Mouse (Mus musculus): ENCODE results near the gene Pthlh. TPM values are rescaled to one million over a fixed set of nuclear protein-coding genes. Genes with fewer than 3 reads are reported as not detected.
"Not testable (repeated sequence)": the region's sequence is repeated elsewhere in the genome, so short reads cannot be mapped to it uniquely, and the experiment has no call there.

Pthlh gene
- polyA plus RNA-seq (2015; fragmentation: Nextera tagmentation; extraction: Ambion mirVana): 0.43 and 0.65 TPM in 2 replicates

- H3K4me1 ChIP-seq (replicated peaks; ENCODE audit: control insufficient read depth, insufficient read depth, low read length): no peaks in the 10 kb centered on the region; the same call in 1 of the 2 replicates
- H3K9me3 ChIP-seq (ENCODE audit: control insufficient read depth): no peaks in the 10 kb centered on the region
- ATAC-seq: peak; percentile 84
- H3K36me3 ChIP-seq (ENCODE audit: control insufficient read depth, insufficient read depth): no peaks in the 10 kb centered on the region
- peak within 1 kb of the TSS; percentile 76 for H3K4me2 ChIP-seq (replicated peaks; ENCODE audit: low read depth)
- under 1% methylated on average over 68 of the region's 68 CpGs for WGBS
- peak within 1 kb of the TSS; percentile 46 for H3K4me3 ChIP-seq (ENCODE audit: low read depth, low read length)
- H3K27ac ChIP-seq (ENCODE audit: low read depth, low read length): no peak within 1 kb of the TSS
- H3K9ac ChIP-seq (ENCODE audit: low read depth, low read length): no peak within 1 kb of the TSS; the same call in 1 of the 2 replicates
- peaks cover 56% of the 10 kb centered on the region for H3K27me3 ChIP-seq (replicated peaks; ENCODE audit: control insufficient read depth, insufficient read depth, low read length)
- peak; percentile 70 for TF ChIP-seq CTCF (IDR thresholded peaks at IDR 0.05; ENCODE audit: low read depth)
These were observed at the start of gene Pthlh for GRCm38 (mm10) chr6:147263587-147264565. TSS of gene Pthlh (minus strand) at chr6:147264183.

DNA sequence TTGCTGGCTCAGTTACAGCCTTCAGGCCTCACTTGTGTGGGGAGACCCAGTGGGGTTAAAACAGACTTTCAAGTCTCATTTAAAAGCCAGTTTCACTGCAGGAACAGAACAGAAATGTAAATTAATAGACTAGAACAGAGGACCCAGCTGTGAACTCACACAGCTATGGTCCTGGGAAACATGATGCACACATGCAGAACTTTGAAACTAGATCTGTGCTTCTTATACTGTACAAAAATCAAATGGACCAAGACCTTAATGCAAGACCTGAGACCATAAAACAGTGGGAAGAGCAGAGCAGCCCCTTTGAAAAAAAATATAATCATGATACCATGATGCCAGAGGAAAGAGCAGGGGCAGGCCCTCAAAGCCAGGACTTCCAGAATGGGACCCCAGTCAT lies 49.3 kb upstream of the Pthlh start:
- Histone ChIP-seq H3K4me3 (ENCODE audit: low read depth, low read length) (no peak overlapping the region), H3K4me1 (replicated peaks; ENCODE audit: control insufficient read depth, insufficient read depth, low read length) (no peaks in the 10 kb centered on the region), H3K36me3 (ENCODE audit: control insufficient read depth, insufficient read depth) (no peaks in the 10 kb centered on the region), H3K9ac (ENCODE audit: low read depth, low read length) (no peak overlapping the region), H3K4me2 (replicated peaks; ENCODE audit: low read depth) (no peak overlapping the region), H3K9me3 (ENCODE audit: control insufficient read depth) (no peaks in the 10 kb centered on the region), H3K27me3 (replicated peaks; ENCODE audit: control insufficient read depth, insufficient read depth, low read length) (no peaks in the 10 kb centered on the region), H3K27ac (ENCODE audit: low read depth, low read length) (no peak overlapping the region)
- ATAC-seq: no peak
- no peak for TF ChIP-seq CTCF (IDR thresholded peaks at IDR 0.05; ENCODE audit: low read depth)

DNA sequence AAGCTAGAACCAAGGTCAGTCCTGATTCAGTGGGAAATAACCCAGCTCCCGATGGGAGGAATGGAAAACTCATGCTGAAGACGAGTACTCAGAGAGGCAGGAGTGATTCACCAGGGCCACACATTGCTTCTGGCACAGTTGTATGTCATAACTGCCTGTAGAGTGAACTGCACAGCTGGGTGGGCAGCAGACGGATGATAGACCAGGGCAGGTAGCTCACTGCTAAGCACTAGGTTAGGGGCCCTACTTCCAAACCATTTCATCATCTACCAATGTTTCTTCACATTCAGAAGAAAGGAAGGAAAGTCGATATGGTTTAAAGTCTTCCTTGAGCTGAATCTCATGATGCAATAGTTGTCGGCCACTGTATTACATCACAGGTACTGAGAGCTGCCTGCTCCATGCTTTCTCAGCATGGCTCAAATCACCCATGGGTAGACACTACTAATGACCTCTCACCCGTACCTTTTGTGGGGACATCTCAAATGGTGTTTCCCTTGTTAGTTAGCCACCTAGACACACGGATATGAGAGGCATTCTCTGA lies 46.5 kb upstream of the Pthlh start:
- no peak overlapping the region for H3K4me2 ChIP-seq (replicated peaks; ENCODE audit: low read depth)
- H3K9ac ChIP-seq (ENCODE audit: low read depth, low read length): no peak overlapping the region
- 81% methylated on average over 7 of the region's 7 CpGs for WGBS
- no peaks in the 10 kb centered on the region for H3K4me1 ChIP-seq (replicated peaks; ENCODE audit: control insufficient read depth, insufficient read depth, low read length)
- TF ChIP-seq CTCF (IDR thresholded peaks at IDR 0.05; ENCODE audit: low read depth): no peak
- H3K9me3 ChIP-seq (ENCODE audit: control insufficient read depth): no peaks in the 10 kb centered on the region
- ATAC-seq: no peak
- H3K36me3 ChIP-seq (ENCODE audit: control insufficient read depth, insufficient read depth): no peaks in the 10 kb centered on the region
- no peak overlapping the region for H3K4me3 ChIP-seq (ENCODE audit: low read depth, low read length)
- no peaks in the 10 kb centered on the region for H3K27me3 ChIP-seq (replicated peaks; ENCODE audit: control insufficient read depth, insufficient read depth, low read length)
- H3K27ac ChIP-seq (ENCODE audit: low read depth, low read length): no peak overlapping the region

- 83% methylated on average over 4 of the region's 4 CpGs for WGBS
- no peaks in the 10 kb centered on the region for H3K27me3 ChIP-seq (replicated peaks; ENCODE audit: control insufficient read depth, insufficient read depth, low read length)
- TF ChIP-seq CTCF (IDR thresholded peaks at IDR 0.05; ENCODE audit: low read depth): no peak
These were observed 46.1 kb upstream of the Pthlh start for GRCm38 (mm10) chr6:147310035-147310434.

DNA sequence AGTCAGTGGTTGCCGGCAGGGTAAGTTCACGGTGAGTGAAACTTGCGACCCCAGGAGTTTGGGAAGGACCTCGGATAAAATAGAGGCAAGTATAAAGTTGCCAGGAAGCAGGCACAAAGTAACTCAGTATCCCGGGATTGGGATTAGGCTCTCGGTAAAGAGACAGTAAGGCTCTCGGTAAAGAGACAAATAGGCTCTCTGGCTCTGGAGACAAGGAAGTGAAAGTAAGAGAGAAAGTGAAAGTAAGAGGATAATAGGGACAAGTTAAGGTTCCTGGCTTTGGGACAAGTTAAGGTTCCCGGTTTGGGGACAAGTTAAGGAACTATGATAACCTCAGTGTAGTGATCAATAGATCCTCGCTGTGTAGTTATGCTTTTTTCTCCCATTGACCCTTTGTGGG lies 40.3 kb upstream of the Pthlh start:
- not testable (repeated sequence) for H3K4me3 ChIP-seq (ENCODE audit: low read depth, low read length); H3K36me3 ChIP-seq (ENCODE audit: control insufficient read depth, insufficient read depth); H3K4me1 ChIP-seq (replicated peaks; ENCODE audit: control insufficient read depth, insufficient read depth, low read length); H3K27ac ChIP-seq (ENCODE audit: low read depth, low read length); H3K9ac ChIP-seq (ENCODE audit: low read depth, low read length); H3K27me3 ChIP-seq (replicated peaks; ENCODE audit: control insufficient read depth, insufficient read depth, low read length); ATAC-seq; H3K4me2 ChIP-seq (replicated peaks; ENCODE audit: low read depth); H3K9me3 ChIP-seq (ENCODE audit: control insufficient read depth)
- WGBS: 73% methylated on average over 4 of the region's 9 CpGs

More at GRCm38 (mm10) chr6:147310035-147310434, 46.1 kb upstream of the Pthlh start:
- H3K4me3 ChIP-seq (ENCODE audit: low read depth, low read length): no peak overlapping the region
- ATAC-seq: no peak
- no peak overlapping the region for H3K4me2 ChIP-seq (replicated peaks; ENCODE audit: low read depth)
- H3K27ac ChIP-seq (ENCODE audit: low read depth, low read length): no peak overlapping the region
- H3K9ac ChIP-seq (ENCODE audit: low read depth, low read length): no peak overlapping the region
- no peaks in the 10 kb centered on the region for H3K4me1 ChIP-seq (replicated peaks; ENCODE audit: control insufficient read depth, insufficient read depth, low read length)
- no peaks in the 10 kb centered on the region for H3K9me3 ChIP-seq (ENCODE audit: control insufficient read depth)
- no peaks in the 10 kb centered on the region for H3K36me3 ChIP-seq (ENCODE audit: control insufficient read depth, insufficient read depth)

DNA sequence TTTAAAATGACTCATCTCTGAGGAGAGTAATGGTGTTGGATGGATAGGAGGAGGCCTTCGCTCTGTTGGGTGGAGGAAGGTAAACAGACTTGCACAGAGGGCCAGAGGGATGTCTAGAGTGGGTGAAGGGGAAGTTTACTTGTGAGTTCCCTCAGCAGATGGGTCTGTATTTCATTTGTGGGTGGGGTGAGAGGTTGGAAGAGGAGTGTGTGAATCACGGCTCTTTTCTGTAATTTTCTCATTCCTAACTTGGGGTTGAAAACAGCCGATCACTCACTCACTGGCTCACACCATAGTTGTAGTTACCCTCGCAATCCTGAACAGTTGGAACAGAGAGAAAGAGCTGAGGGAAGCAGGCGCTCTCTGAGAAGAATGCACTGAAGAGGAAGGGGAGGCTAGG lies 35.6 kb upstream of the Pthlh start:
- WGBS: 65% methylated on average over 5 of the region's 5 CpGs
- no peaks in the 10 kb centered on the region for H3K36me3 ChIP-seq (ENCODE audit: control insufficient read depth, insufficient read depth)
- no peaks in the 10 kb centered on the region for H3K27me3 ChIP-seq (replicated peaks; ENCODE audit: control insufficient read depth, insufficient read depth, low read length)
- no peak overlapping the region for H3K4me2 ChIP-seq (replicated peaks; ENCODE audit: low read depth)
- TF ChIP-seq CTCF (IDR thresholded peaks at IDR 0.05; ENCODE audit: low read depth): no peak
- no peaks in the 10 kb centered on the region for H3K9me3 ChIP-seq (ENCODE audit: control insufficient read depth)
- H3K4me3 ChIP-seq (ENCODE audit: low read depth, low read length): no peak overlapping the region
- no peak for ATAC-seq
- H3K9ac ChIP-seq (ENCODE audit: low read depth, low read length): no peak overlapping the region
- no peaks in the 10 kb centered on the region for H3K4me1 ChIP-seq (replicated peaks; ENCODE audit: control insufficient read depth, insufficient read depth, low read length)
- H3K27ac ChIP-seq (ENCODE audit: low read depth, low read length): no peak overlapping the region
